Comparison of ENCODE assay signal across 23 mouse cellular contexts in the genomic region with DNA sequence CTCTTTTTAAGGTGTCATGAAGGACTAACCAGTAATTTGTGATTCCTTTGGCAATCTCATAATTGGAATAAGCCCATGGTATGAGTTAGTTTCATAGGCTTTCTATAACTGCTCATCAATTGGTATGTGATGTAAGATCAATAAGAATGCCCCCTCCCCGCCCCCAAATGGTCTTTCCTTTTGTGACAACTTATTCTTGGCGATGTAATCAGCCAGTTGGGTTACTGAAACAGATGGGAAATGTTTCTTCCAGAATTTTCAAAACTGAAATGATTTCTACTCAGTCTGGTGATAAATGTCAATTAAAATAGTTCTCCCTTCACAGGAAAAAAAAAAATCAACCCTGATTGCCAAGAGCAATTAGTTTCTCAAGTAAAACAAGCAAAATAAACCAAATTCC. TPM values are rescaled to one million over a fixed set of nuclear protein-coding genes. Genes with fewer than 3 reads are reported as not detected.
DNase-seq lines count a peak whose midpoint lies in the region; ATAC-seq and TF ChIP-seq lines count a peak whose summit lies in the region.
"Had no signal": no experiment of that assay in that cellular context is flagged by ENCODE, and none has a peak within 500 bp of the region (broad histone marks: within the 10 kb centered on the region; RNA-seq: fewer than 3 reads in every experiment).

No protein-coding gene starts in this region.

- WGBS in forebrain, embryonic 14.5 days: 76% methylated on average over 2 of the region's 2 CpGs
- 76% methylated on average over 2 of the region's 2 CpGs for WGBS in forebrain, embryonic 13.5 days
- WGBS in forebrain, postnatal 0 days: 52% methylated on average over 2 of the region's 2 CpGs
- 89% methylated on average over 2 of the region's 2 CpGs for WGBS in forebrain, embryonic 12.5 days
- 74% methylated on average over 2 of the region's 2 CpGs for WGBS in lung, postnatal 0 days

- H3K36me3 ChIP-seq in forebrain, embryonic 14.5 days (ENCODE audit: control insufficient read depth, insufficient read depth, low read length): no peaks in the 10 kb centered on the region
- H3K36me3 ChIP-seq in forebrain, embryonic 13.5 days (ENCODE audit: poor library complexity, severe bottlenecking): no peaks in the 10 kb centered on the region
- H3K36me3 ChIP-seq in forebrain, postnatal 0 days (ENCODE audit: insufficient read depth): no peaks in the 10 kb centered on the region
- H3K36me3 ChIP-seq in forebrain, embryonic 12.5 days (replicated peaks): no peaks in the 10 kb centered on the region
- no peaks in the 10 kb centered on the region for H3K36me3 ChIP-seq in lung, postnatal 0 days (ENCODE audit: insufficient read depth, low read length)
- H3K36me3 ChIP-seq: heart, embryonic 15.5 days; hindbrain, embryonic 10.5 days; hindbrain, embryonic 13.5 days; intestine, embryonic 15.5 days had no signal

- no peaks in the 10 kb centered on the region for H3K27me3 ChIP-seq in forebrain, embryonic 14.5 days (replicated peaks; ENCODE audit: control insufficient read depth, insufficient read depth, low read length)
- no peaks in the 10 kb centered on the region for H3K27me3 ChIP-seq in forebrain, embryonic 13.5 days
- no peaks in the 10 kb centered on the region for H3K27me3 ChIP-seq in forebrain, postnatal 0 days (ENCODE audit: insufficient read depth, low read length)
- no peaks in the 10 kb centered on the region for H3K27me3 ChIP-seq in forebrain, embryonic 12.5 days
- H3K27me3 ChIP-seq in lung, postnatal 0 days (replicated peaks; ENCODE audit: insufficient read depth, low read length): no peaks in the 10 kb centered on the region
- H3K27me3 ChIP-seq: heart, embryonic 15.5 days; hindbrain, embryonic 13.5 days; intestine, embryonic 15.5 days had no signal

- no peaks in the 10 kb centered on the region for H3K9me3 ChIP-seq in forebrain, embryonic 14.5 days (replicated peaks; ENCODE audit: control insufficient read depth, low read length)
- H3K9me3 ChIP-seq in forebrain, embryonic 13.5 days (replicated peaks): no peaks in the 10 kb centered on the region
- no peaks in the 10 kb centered on the region for H3K9me3 ChIP-seq in forebrain, postnatal 0 days (ENCODE audit: low read length)
- H3K9me3 ChIP-seq in forebrain, embryonic 12.5 days: no peaks in the 10 kb centered on the region
- H3K9me3 ChIP-seq in lung, postnatal 0 days (ENCODE audit: low read length): no peaks in the 10 kb centered on the region
- H3K9me3 ChIP-seq: heart, embryonic 15.5 days; hindbrain, embryonic 10.5 days; hindbrain, embryonic 13.5 days; intestine, embryonic 15.5 days had no signal

- no peak overlapping the region for H3K4me2 ChIP-seq in forebrain, embryonic 14.5 days (ENCODE audit: low read length)
- H3K4me2 ChIP-seq in forebrain, embryonic 13.5 days: no peak overlapping the region
- no peak overlapping the region for H3K4me2 ChIP-seq in forebrain, postnatal 0 days (ENCODE audit: low read depth)
- no peak overlapping the region for H3K4me2 ChIP-seq in forebrain, embryonic 12.5 days
- no peak overlapping the region for H3K4me2 ChIP-seq in lung, postnatal 0 days (replicated peaks; ENCODE audit: low read depth, low read length)
- H3K4me2 ChIP-seq: heart, embryonic 11.5 days; heart, embryonic 15.5 days; hindbrain, embryonic 13.5 days; intestine, embryonic 15.5 days had no signal

- H3K9ac ChIP-seq in forebrain, embryonic 14.5 days (ENCODE audit: low read length): no peak overlapping the region
- H3K9ac ChIP-seq in forebrain, embryonic 13.5 days: no peak overlapping the region
- no peak overlapping the region for H3K9ac ChIP-seq in forebrain, postnatal 0 days
- H3K9ac ChIP-seq in forebrain, embryonic 12.5 days: no peak overlapping the region
- no peak overlapping the region for H3K9ac ChIP-seq in lung, postnatal 0 days (replicated peaks; ENCODE audit: low read depth)
- H3K9ac ChIP-seq: heart, embryonic 15.5 days; hindbrain, embryonic 13.5 days; intestine, embryonic 15.5 days had no signal

- peak; percentile 58 for DNase-seq in forebrain, embryonic 14.5 days (ENCODE audit: low spot score)
- DNase-seq in forebrain, postnatal 0 days: peak; percentile 37
- DNase-seq in layer of hippocampus, adult 9-11 months: peak; percentile 26
- no peak for DNase-seq in layer of hippocampus, adult 2 months (ENCODE audit: low spot score in 2 of 2)
- peak; percentile 32 for DNase-seq in lung, postnatal 0 days (ENCODE audit: low spot score)
- DNase-seq in lung, postnatal 4 days: no peak
- DNase-seq: adrenal gland, adult 8-10 months; adrenal gland, postnatal 25 days; cerebellum, adult 18-20 months; cerebellum, adult 9-10 months; cerebellum, postnatal 14 days; gastrocnemius, postnatal 36 days; heart, postnatal 10 days; heart, postnatal 36 days had no signal

- no peak for TF ChIP-seq CTCF in forebrain, postnatal 0 days (IDR thresholded peaks at IDR 0.05; ENCODE audit: low read depth)
- TF ChIP-seq CTCF in layer of hippocampus, adult 2 months (conservative IDR thresholded peaks at IDR 0.05): no peak
- TF ChIP-seq CTCF in lung, postnatal 0 days (IDR thresholded peaks at IDR 0.05): no peak

- no peak overlapping the region for H3K4me3 ChIP-seq in forebrain, embryonic 14.5 days (ENCODE audit: low read depth, low read length)
- H3K4me3 ChIP-seq in forebrain, embryonic 13.5 days: no peak overlapping the region
- H3K4me3 ChIP-seq in forebrain, postnatal 0 days (ENCODE audit: low read depth, low read length): no peak overlapping the region
- no peak overlapping the region for H3K4me3 ChIP-seq in forebrain, embryonic 12.5 days (replicated peaks)
- H3K4me3 ChIP-seq in layer of hippocampus, adult 2 months: no peak overlapping the region
- H3K4me3 ChIP-seq in lung, postnatal 0 days (ENCODE audit: low read depth, low read length): no peak overlapping the region
- H3K4me3 ChIP-seq: heart, embryonic 15.5 days; hindbrain, embryonic 10.5 days; hindbrain, embryonic 13.5 days; intestine, embryonic 15.5 days had no signal

- no peak for TF ChIP-seq EP300 in lung, postnatal 0 days (IDR thresholded peaks at IDR 0.05)

- no peaks in the 10 kb centered on the region for H3K4me1 ChIP-seq in forebrain, embryonic 14.5 days (ENCODE audit: control insufficient read depth, insufficient read depth, low read length)
- H3K4me1 ChIP-seq in forebrain, embryonic 13.5 days: no peaks in the 10 kb centered on the region
- H3K4me1 ChIP-seq in forebrain, postnatal 0 days (ENCODE audit: insufficient read depth): no peaks in the 10 kb centered on the region
- H3K4me1 ChIP-seq in forebrain, embryonic 12.5 days: no peaks in the 10 kb centered on the region
- no peaks in the 10 kb centered on the region for H3K4me1 ChIP-seq in lung, postnatal 0 days (ENCODE audit: insufficient read depth, low read depth, low read length)
- H3K4me1 ChIP-seq: heart, embryonic 15.5 days; hindbrain, embryonic 13.5 days; intestine, embryonic 15.5 days had no signal

- ATAC-seq in forebrain, embryonic 14.5 days: no peak
- no peak for ATAC-seq in forebrain, embryonic 13.5 days
- ATAC-seq in forebrain, postnatal 0 days: no peak
- no peak for ATAC-seq in forebrain, embryonic 12.5 days (ENCODE audit: low FRiP score)
- ATAC-seq in lung, postnatal 0 days: no peak
- ATAC-seq: activated CD4-positive, CD25-positive, alpha-beta regulatory T cell, adult 4 months; hindbrain, embryonic 16.5 days; intestine, embryonic 15.5 days had no signal

- no peak overlapping the region; the same call in 1 of the 2 replicates for H3K27ac ChIP-seq in forebrain, embryonic 14.5 days (ENCODE audit: low read depth, low read length)
- H3K27ac ChIP-seq in forebrain, embryonic 13.5 days: no peak overlapping the region
- no peak overlapping the region for H3K27ac ChIP-seq in forebrain, postnatal 0 days (ENCODE audit: low read depth, low read length)
- no peak overlapping the region for H3K27ac ChIP-seq in forebrain, embryonic 12.5 days
- H3K27ac ChIP-seq in layer of hippocampus, adult 2 months: no peak overlapping the region
- no peak overlapping the region for H3K27ac ChIP-seq in lung, postnatal 0 days (ENCODE audit: low read length)
- H3K27ac ChIP-seq: heart, embryonic 15.5 days; hindbrain, embryonic 10.5 days; hindbrain, embryonic 13.5 days; intestine, embryonic 15.5 days had no signal

RNA-seq across cellular contexts. Expression of a gene that starts 18.5 kb away (rescaled TPM):
- 6.9 TPM in 2 replicates for polyA plus RNA-seq in forebrain, embryonic 14.5 days (2014; fragmentation: Nextera tagmentation; extraction: Ambion mirVana)
- polyA plus RNA-seq in forebrain, embryonic 13.5 days (2015; fragmentation: Nextera tagmentation; extraction: Ambion mirVana): 5.1 and 6.7 TPM in 2 replicates
- total RNA-seq in forebrain, postnatal 0 days (2014; rRNA removed): 56.7 and 59.9 TPM in 2 replicates
- polyA plus RNA-seq in forebrain, postnatal 0 days (2015; fragmentation: Nextera tagmentation; extraction: Ambion mirVana): 4.5 and 4.8 TPM in 2 replicates
- polyA plus RNA-seq in forebrain, embryonic 12.5 days (2016; fragmentation: Nextera tagmentation; extraction: Ambion mirVana): 7.6 and 7.8 TPM in 2 replicates
- total RNA-seq in layer of hippocampus, adult 2 months (2021): 10 to 100 TPM; 67.2 to 69.7 TPM
- 4.5 and 5.2 TPM in 2 replicates for polyA plus RNA-seq in lung, postnatal 0 days (2015; fragmentation: Nextera tagmentation; extraction: Ambion mirVana)

Comparison
In these comparisons a context has a peak if more than half of its experiments do, and no peak if none do; other contexts are left out.
1. DNase-seq: peak in forebrain, embryonic 14.5 days (single experiment), forebrain, postnatal 0 days (single experiment), layer of hippocampus, adult 9-11 months (single experiment) and lung, postnatal 0 days (single experiment); none in layer of hippocampus, adult 2 months (0 of 2) and lung, postnatal 4 days (0 of 2).